ENCODE assay signal across 8 mouse cellular contexts in the genomic region with DNA sequence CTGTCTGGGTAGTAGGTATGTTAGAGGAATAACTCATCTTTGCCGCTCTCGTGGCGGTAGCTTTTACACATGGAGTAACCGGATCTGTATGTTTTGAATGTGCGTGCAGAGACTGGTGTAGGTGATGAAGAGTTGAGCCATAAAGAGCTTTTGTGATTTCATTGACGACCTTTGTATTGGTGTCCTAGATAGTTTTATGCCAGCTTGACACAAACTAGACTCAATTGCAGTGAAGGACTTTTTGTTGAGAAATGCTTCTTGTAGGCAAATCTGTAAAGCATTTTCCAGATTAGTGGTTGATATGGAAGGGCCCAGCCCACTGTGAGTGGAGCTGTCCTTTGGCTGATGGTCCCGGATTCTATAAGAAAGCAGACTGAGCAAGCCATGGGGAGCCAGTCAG. TPM values are rescaled to one million over a fixed set of nuclear protein-coding genes. Genes with fewer than 3 reads are reported as not detected.
DNase-seq lines count a peak whose midpoint lies in the region; ATAC-seq lines count a peak whose summit lies in the region.

TSS of gene Kctd18 (minus strand) at position 101 of the 400 bp plus-strand sequence.

- 95% methylated on average over 7 of the region's 7 CpGs for WGBS in forebrain, embryonic 11.5 days
- 94% methylated on average over 7 of the region's 7 CpGs for WGBS in limb, embryonic 10.5 days

- ATAC-seq in CD4-positive, CD25-positive, alpha-beta regulatory T cell, adult 4 months: no peak
- no peak for ATAC-seq in forebrain, embryonic 11.5 days (replicated peaks; ENCODE audit: low FRiP score)

- DNase-seq in gastrocnemius, postnatal 4 days (ENCODE audit: low spot score in 2 of 2): no peak
- DNase-seq in gastrocnemius, postnatal 36 days: no peak
- DNase-seq in forebrain, embryonic 11.5 days (ENCODE audit: low spot score): no peak
- no peak for DNase-seq in limb, embryonic 10.5 days (ENCODE audit: low spot score)
- no peak for DNase-seq in ovary, postnatal 36 days (ENCODE audit: low spot score)
- no peak for DNase-seq in cerebellum, postnatal 14 days
- DNase-seq in thymus, adult 18-20 months: no peak

- no peak within 1 kb of the TSS for H3K9ac ChIP-seq in forebrain, embryonic 11.5 days (ENCODE audit: low read length)

- no peaks in the 10 kb centered on the region for H3K4me1 ChIP-seq in forebrain, embryonic 11.5 days (replicated peaks; ENCODE audit: control insufficient read depth, insufficient read depth, low read length)
- H3K4me1 ChIP-seq in limb, embryonic 10.5 days: no peaks in the 10 kb centered on the region

- no peak within 1 kb of the TSS for H3K4me2 ChIP-seq in forebrain, embryonic 11.5 days (ENCODE audit: low read depth, low read length, severe bottlenecking)

- H3K36me3 ChIP-seq in forebrain, embryonic 11.5 days (ENCODE audit: control insufficient read depth, insufficient read depth, low read length): no peaks in the 10 kb centered on the region; the same call in none of the 2 replicates
- H3K36me3 ChIP-seq in limb, embryonic 10.5 days: peaks cover 98% of the 10 kb centered on the region

- H3K27ac ChIP-seq in forebrain, embryonic 11.5 days (ENCODE audit: low read depth, low read length): no peak within 1 kb of the TSS
- no peak within 1 kb of the TSS for H3K27ac ChIP-seq in limb, embryonic 10.5 days

- no peaks in the 10 kb centered on the region for H3K9me3 ChIP-seq in forebrain, embryonic 11.5 days (ENCODE audit: control insufficient read depth, low read length)
- H3K9me3 ChIP-seq in limb, embryonic 10.5 days (replicated peaks): no peaks in the 10 kb centered on the region

- H3K27me3 ChIP-seq in forebrain, embryonic 11.5 days (ENCODE audit: control insufficient read depth, insufficient read depth, low read length): no peaks in the 10 kb centered on the region
- no peaks in the 10 kb centered on the region for H3K27me3 ChIP-seq in limb, embryonic 10.5 days (ENCODE audit: low read depth, poor library complexity, severe bottlenecking)

- intact Hi-C loops in gastrocnemius, postnatal 36 days (cut with DNase I): no loop called here

- H3K4me3 ChIP-seq in forebrain, embryonic 11.5 days (ENCODE audit: low read depth, low read length): no peak within 1 kb of the TSS
- H3K4me3 ChIP-seq in limb, embryonic 10.5 days: no peak within 1 kb of the TSS

RNA-seq across cellular contexts. Expression of gene Kctd18, which starts in this region (rescaled TPM):
- 10 to 100 TPM; 10.6 to 16.3 TPM for total RNA-seq in gastrocnemius, postnatal 4 days (2021)
- 1 to 10 TPM; 4.1 to 5.3 TPM for total RNA-seq in gastrocnemius, postnatal 36 days (2021)
- polyA plus RNA-seq in CD4-positive, CD25-positive, alpha-beta regulatory T cell, adult 4 months (2017; shearing (Covaris generic)): 10 to 100 TPM; 25.3 to 33.8 TPM
- 19.5 TPM in 2 replicates for polyA plus RNA-seq in forebrain, embryonic 11.5 days (2014; fragmentation: Nextera tagmentation; extraction: Ambion mirVana)
- 14.9 and 19.6 TPM in 2 replicates for polyA plus RNA-seq in limb, embryonic 10.5 days (2016; fragmentation: Nextera tagmentation; extraction: Ambion mirVana)
